Mouse (Mus musculus) ES-E14 (cell line): ENCODE data around the gene Phactr2. TPM values are rescaled to one million over a fixed set of nuclear protein-coding genes. Genes with fewer than 3 reads are reported as not detected.

ENCODE experiments used
- DNase-seq: peaks from one replicate; pipeline ENCODE4 v3.0.0-alpha.2; 2013; ENCODE audit warnings: low read depth, low spot score
- H3K27ac ChIP-seq: 2 replicates; pipeline ENCODE4 v1.5.1; 2012; ENCODE audit warnings: low read depth, mild to moderate bottlenecking, low read length, moderate library complexity, mixed read lengths; ENCODE audit not compliant: poor library complexity, insufficient read depth, severe bottlenecking
- H3K36me3 ChIP-seq: 2 replicates; pipeline ENCODE4 v1.6.1; 2012; ENCODE audit warnings: mild to moderate bottlenecking, low read length, moderate library complexity, mixed read lengths; ENCODE audit not compliant: control insufficient read depth, poor library complexity, insufficient read depth, severe bottlenecking
- H3K4me1 ChIP-seq, 2 experiments: fragments of 150-350 bp in 1 of 2; sonication (generic) in 1 of 2; 2 replicates each; pipeline ENCODE4 v1.6.1; 2012; ENCODE audit warnings: low read length in 2 of 2, mild to moderate bottlenecking in 1 of 2, mixed read lengths in 1 of 2; ENCODE audit not compliant: control insufficient read depth in 2 of 2, insufficient read depth in 2 of 2, poor library complexity in 1 of 2
- H3K4me3 ChIP-seq, 2 experiments: fragments of 150-350 bp in 1 of 2; sonication (generic) in 1 of 2; 2 replicates each; pipeline ENCODE4 v1.5.1; 2012; ENCODE audit warnings: low read length in 2 of 2, low read depth in 1 of 2, mild to moderate bottlenecking in 1 of 2, mixed read lengths in 1 of 2; ENCODE audit not compliant: insufficient read depth in 1 of 2, poor library complexity in 1 of 2, severe bottlenecking in 1 of 2
- H3K9ac ChIP-seq: 2 replicates; pipeline ENCODE4 v1.6.1; 2012; ENCODE audit warnings: low read depth, mild to moderate bottlenecking, low read length, mixed read lengths; ENCODE audit not compliant: poor library complexity, insufficient read depth, severe bottlenecking
- H3K9me3 ChIP-seq: fragments of 150-350 bp; sonication (generic); 2 replicates; pipeline ENCODE4 v1.6.1; 2012; ENCODE audit warnings: low read depth, mild to moderate bottlenecking, low read length; ENCODE audit not compliant: control insufficient read depth, insufficient read depth
- CHD2 ChIP-seq: IDR thresholded peaks from 2 replicates; pipeline ENCODE4 v1.6.1; 2014; ENCODE audit warnings: mild to moderate bottlenecking, low read depth, low read length, inconsistent platforms
- HCFC1 ChIP-seq: IDR thresholded peaks from 2 replicates; pipeline ENCODE4 v1.6.1; 2012; ENCODE audit warnings: low read length, inconsistent platforms, borderline replicate concordance; ENCODE audit not compliant: insufficient read depth
- MAFK ChIP-seq: IDR thresholded peaks from 2 replicates; pipeline ENCODE4 v1.6.1; 2014; ENCODE audit warnings: mild to moderate bottlenecking, low read depth, low read length, inconsistent platforms; ENCODE audit not compliant: insufficient read depth
- ZC3H11A ChIP-seq: IDR thresholded peaks from 2 replicates; pipeline ENCODE4 v1.6.1; 2012; ENCODE audit warnings: low read depth, mild to moderate bottlenecking, inconsistent platforms, low read length, borderline replicate concordance
- ZNF384 ChIP-seq: IDR thresholded peaks from 2 replicates; pipeline ENCODE4 v1.6.1; 2012; ENCODE audit warnings: low read depth, low read length, inconsistent platforms
- in situ Hi-C, 2 experiments: fragments of 600-800 bp; cut with MboI; formaldehyde crosslinking; loops; one replicate each; pipeline ENCODE4 v1.15.1; 2025; ENCODE audit warnings: low sequenced_read_pairs in 2 of 2, inconsistent platforms in 1 of 2; ENCODE audit not compliant: unreplicated experiment in 2 of 2
- total RNA-seq: library from RNA; depleted of rRNA; stranded (reverse); fragments of 300-350 nt; gene quantifications from 2 replicates; pipeline ENCODE4 v1.2.3, GENCODE M21; 2012

Gene Phactr2
- total RNA-seq, 1 experiment = 2.2 TPM

DNA sequence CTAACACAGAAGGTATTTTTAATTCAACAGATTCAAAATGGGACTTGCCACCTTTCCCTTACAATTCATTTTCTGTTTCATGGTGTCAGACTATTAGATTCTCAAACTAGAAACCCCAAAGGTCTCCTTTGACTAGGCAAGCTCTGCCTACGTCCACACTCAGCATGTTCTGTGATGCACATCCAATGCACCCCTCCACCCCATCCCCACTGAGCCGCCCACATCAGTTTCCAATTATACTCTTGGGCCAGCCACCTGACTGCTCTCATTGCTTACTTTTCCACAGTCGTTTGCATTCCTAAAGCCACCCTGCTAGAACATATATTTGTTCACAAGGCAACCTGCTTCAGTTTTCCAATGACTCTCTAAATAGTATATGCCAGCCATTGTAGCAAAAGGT, 89.3 kb downstream of the Phactr2 start:
- Histone ChIP-seq H3K9ac (no peak overlapping the region), H3K9me3 (no peaks in the 10 kb centered on the region), H3K36me3 (no peaks in the 10 kb centered on the region), H3K4me1 (no peaks in the 10 kb centered on the region), H3K4me3 (no peak overlapping the region), H3K27ac (no peak overlapping the region)
- no peak for DNase-seq
- in situ Hi-C loops = no loop called here
- no peak for TF ChIP-seq HCFC1

GRCm38 (mm10) chr10:13377895-13378294, 96.3 kb downstream of the Phactr2 start:
- no peak overlapping the region for H3K4me3 ChIP-seq
- H3K9me3 ChIP-seq = no peaks in the 10 kb centered on the region
- H3K9ac ChIP-seq = no peak overlapping the region
- no peaks in the 10 kb centered on the region for H3K36me3 ChIP-seq
- in situ Hi-C loops = no loop called here
- no peak for TF ChIP-seq MAFK
- TF ChIP-seq ZC3H11A = no peak
- TF ChIP-seq ZNF384 = no peak
- TF ChIP-seq HCFC1 = no peak
- no peak for TF ChIP-seq CHD2
- H3K4me1 ChIP-seq = no peaks in the 10 kb centered on the region
- H3K27ac ChIP-seq = no peak overlapping the region
- DNase-seq = no peak

GRCm38 (mm10) chr10:13376428-13377260, 97.6 kb downstream of the Phactr2 start:
- H3K27ac ChIP-seq = no peak overlapping the region
- in situ Hi-C loops = no loop called here
- no peak overlapping the region for H3K9ac ChIP-seq
- no peaks in the 10 kb centered on the region for H3K9me3 ChIP-seq
- H3K36me3 ChIP-seq = no peaks in the 10 kb centered on the region
- H3K4me3 ChIP-seq = no peak overlapping the region
- H3K4me1 ChIP-seq = no peaks in the 10 kb centered on the region
- DNase-seq = no peak
- no peak for TF ChIP-seq MAFK
- no peak for TF ChIP-seq ZNF384
- no peak for TF ChIP-seq ZC3H11A
- TF ChIP-seq CHD2 = no peak
- TF ChIP-seq HCFC1 = no peak

DNA sequence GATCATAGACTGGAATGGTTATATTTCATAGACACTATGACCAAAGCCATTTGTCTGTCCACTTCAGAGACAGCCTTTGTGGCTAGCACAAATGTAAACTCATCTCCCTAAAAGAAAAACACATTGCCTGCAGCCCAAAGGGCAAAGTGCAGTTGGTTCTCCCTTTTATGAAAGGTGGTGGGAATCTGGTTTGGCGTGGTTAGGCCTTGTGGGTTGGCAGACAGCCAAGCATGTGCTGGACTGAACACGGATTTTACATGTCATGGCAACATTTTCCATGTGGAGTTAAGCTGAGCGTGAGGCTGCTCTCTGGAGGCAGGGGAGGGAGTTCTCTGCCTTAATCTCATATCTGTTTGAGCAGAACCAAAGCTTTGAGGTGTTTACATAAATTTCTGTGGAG, 98.4 kb downstream of the Phactr2 start:
- no peak overlapping the region for H3K4me3 ChIP-seq
- no peak overlapping the region for H3K27ac ChIP-seq
- in situ Hi-C loops = no loop called here
- H3K9me3 ChIP-seq = no peaks in the 10 kb centered on the region
- H3K4me1 ChIP-seq = no peaks in the 10 kb centered on the region
- no peaks in the 10 kb centered on the region for H3K36me3 ChIP-seq
- no peak overlapping the region for H3K9ac ChIP-seq
- no peak for DNase-seq
- TF ChIP-seq HCFC1 = no peak

- Histone ChIP-seq H3K4me1 (no peaks in the 10 kb centered on the region), H3K9me3 (no peaks in the 10 kb centered on the region), H3K36me3 (no peaks in the 10 kb centered on the region), H3K4me3 (no peak overlapping the region), H3K27ac (no peak overlapping the region), H3K9ac (no peak overlapping the region)
- in situ Hi-C loops = no loop called here
- DNase-seq = peak; percentile 3
- TF ChIP-seq MAFK = no peak
- no peak for TF ChIP-seq HCFC1
- TF ChIP-seq ZC3H11A = no peak
- no peak for TF ChIP-seq ZNF384
- no peak for TF ChIP-seq CHD2
These were observed 104.4 kb downstream of the Phactr2 start for GRCm38 (mm10) chr10:13369581-13370375.
